Mouse (Mus musculus): Measurements from ENCODE around the gene Bcorl1.

The Bcorl1 gene

DNA sequence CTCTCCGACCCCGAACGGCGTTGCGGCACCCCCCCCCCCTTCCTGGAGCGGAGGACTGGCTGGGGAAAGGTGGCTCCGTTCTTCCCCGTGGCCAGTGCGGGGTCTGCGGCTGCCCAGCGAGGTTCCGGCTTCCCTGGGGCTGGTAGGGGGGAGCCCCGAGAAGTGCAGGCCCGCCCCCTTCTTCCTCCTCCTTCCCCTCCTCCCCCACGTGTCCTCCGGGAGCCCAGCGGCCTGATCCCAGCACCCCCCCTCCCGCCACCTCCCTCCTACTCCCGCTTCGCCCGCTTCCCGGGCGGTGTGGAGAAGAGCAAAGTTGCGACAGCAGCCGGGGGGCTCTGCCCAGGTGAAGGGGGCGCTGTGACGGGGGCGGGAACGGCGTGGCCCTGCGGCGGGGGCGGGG, at the start of gene Bcorl1:
Gene Bcorl1, plus strand, starts transcription at position 218 of the 400 bp plus-strand sequence.
- CTCF ChIA-PET, result no interaction called here

DNA sequence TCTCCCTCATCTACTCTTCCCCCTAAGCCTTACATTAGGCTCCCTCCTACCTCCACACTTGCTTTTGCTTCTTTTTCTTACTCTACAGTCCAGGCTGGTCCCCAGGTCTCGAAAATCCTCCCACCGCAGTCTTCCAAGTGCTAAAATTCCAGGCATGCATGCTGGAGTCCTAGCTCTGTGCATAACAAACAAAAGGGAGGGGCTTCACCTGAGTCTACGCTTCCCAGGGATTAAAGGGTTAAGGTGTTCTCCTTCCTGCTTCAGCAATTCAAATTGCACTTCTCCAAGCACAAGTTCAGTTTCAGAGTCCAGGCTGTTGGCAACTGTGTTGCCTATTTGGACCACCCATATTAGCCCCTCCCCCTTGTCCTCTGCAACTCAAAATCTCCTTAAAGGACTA, 49.7 kb upstream of the Bcorl1 start:
- CTCF ChIA-PET, result no interaction called here

DNA sequence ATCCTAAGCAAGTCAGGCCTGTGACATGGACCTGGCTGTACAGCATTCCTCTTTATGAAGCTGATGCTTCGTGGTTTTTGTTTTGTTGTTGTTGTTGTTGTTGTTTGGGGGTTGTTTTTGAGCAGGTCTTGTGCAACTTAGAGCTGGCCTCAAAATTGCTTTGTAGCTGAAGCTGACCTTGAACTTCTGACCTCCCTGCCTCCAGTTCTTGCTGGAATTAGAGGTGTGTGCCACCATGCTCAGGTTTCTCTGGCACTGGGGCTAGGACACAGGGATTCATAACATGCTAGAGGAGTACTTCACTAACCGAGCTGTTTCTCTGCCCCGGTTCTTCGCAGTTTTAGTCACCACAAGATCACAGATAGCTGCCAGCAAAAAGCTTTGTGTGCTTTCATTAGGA, 35.8 kb upstream of the Bcorl1 start:
- CTCF ChIA-PET, result no interaction called here

DNA sequence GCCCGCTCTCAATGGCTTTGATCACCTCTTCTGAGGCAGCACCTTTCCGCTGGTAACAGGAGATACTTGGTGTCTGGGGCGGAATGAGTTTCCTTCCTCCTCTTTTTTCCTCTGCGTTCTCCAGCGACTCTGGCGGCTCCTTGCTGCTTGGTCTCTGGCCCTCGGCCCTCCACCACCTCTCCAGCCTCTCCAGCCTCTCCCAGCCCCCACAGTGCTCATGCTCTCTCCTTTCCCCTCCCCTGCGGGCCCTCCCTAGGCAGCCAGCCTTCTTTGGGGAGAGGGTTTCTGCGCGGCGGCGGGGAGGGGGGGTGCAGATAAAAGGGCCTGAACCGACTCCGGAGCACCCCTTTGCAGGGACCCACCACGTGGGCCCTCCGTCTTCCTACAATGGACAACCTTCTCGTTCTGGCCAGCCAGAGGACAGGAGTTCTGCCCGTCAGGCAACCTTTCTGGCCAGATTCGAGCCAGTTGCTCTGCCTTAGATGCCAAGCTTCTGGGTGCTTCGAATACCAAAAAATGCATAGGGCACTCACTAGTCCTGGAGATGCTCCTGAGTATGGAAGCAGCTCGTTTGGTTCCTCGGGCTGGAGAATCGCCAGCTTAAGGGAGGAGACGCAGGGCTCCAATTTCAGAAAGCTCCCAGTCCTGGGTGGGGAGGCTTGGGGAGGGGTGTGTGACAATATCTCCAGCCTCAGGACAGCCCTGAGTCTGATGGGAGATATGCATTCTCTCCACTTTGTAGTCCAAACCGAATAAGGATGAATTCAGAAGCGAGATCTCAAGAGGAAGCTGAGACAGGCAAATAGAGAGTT, 30.2 kb upstream of the Bcorl1 start:
- CTCF ChIA-PET, result interaction anchor here (0.5 kb wide), 1 partner anchor 397 kb away, joined by 5 read pairs; no protein-coding TSS in a partner anchor

DNA sequence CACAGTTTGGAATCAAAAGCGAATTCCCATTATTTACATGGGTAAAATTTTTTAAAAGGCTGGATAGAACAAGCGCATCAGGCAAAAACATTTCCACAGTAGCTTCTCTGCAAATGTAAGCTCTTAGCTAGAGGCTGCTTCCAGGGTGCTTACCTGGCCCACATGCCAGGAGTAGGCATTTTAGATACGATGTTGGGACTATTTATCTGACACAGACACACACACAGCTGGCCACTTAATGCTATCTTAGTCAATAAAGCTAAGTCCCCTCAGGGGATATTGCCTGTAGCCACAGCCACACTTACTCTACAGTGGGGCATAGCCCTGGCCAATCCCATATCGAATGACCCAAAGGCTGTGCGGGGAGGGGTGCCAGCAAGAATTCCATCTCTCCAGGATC, 29.4 kb upstream of the Bcorl1 start:
- CTCF ChIA-PET, result no interaction called here

DNA sequence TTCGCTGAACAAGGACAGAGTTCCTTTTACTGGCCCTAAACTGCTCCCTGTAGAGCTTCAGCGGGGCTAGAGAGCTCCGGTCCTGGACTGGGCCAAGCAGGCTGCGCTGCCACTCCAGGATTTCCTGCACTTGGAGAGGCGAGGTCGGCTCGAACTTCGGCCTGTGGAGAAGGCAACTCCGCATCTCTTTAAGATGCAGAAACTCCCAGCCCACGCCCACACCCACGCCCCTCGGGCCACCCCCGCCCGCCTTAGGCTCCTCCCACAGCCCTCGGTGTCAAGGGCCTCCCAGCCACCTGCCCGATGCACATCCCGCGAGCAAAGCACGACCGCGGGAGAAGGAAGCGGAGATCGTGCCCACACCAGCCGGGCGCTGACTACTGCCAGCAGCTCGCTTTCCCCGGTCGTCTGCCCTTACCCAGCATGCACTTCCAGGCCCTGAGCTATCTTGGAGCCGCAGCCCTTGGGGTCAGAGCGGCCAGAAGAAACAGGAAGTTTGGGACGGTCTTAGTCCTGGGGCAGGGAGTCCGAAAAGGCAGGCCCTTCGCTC, 26.6 kb upstream of the Bcorl1 start:
- CTCF ChIA-PET, result no interaction called here

DNA sequence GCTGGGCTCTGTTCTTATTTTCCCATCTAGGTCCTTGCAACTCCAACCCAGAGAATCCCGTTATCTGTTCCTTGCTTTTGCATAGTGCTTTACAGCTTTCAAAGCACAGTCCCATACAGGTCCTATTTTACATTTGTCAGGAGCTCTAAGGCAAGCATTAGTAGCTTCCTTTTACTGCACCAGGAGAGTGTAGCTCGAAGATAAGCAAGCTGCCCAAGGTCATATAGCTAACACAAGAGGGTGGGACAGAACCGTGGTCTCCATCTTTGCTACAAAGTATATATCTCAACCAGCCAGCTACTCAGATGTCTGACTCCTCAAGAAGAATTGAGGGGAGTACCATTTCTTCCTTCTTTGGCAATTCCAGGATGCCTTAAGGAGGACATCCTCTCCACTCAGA, 23.7 kb upstream of the Bcorl1 start:
- CTCF ChIA-PET, result no interaction called here

DNA sequence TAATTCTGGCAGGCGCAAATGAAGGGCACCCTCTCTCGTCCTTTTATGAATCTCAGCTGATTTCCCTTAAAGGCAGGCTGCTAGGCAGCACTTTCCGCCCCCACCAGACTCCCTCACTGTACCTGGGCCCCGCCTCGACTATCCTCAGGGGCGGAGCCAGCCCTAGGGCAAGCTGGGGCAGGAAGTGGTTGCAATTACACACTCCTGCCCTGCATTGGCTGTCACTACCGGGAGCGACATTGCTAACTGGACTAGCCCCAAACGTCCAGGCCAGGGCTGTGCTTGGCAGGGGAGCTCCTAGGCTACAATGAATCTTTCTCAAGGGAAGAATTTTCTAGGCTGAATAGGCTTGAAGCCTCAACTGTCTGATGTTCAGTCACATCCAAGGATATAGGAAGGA, 23.0 kb upstream of the Bcorl1 start:
- CTCF ChIA-PET, result no interaction called here

DNA sequence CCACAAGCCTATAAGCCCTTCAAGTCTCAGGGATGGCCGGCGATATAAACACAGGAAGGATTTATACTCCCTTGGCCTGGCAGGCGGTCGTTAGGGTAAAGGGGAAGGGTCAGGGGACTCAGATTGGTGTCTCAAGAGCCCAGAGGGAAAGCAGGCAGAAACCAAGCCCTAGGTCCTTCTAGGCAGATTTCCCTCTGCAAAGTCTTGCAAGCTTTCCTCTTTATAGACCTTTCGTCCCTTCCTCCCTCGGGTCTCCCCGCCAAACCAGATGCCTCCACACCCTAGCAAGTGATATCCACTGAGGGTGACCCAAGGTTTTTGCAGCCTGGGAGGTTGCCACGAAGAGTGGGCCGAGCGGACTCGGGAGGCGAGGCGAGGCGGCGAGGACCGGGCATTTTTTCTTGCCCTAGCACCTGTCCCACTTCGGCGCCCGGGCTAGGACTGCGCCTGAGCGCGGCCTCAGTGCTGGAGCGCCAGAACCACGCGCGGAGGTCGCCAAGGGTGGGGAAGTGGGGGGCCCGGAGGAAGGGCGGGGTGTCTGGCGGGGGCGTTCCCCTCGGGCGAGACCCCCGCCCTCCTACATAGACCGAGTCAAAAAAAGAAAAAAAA, 613 bp upstream of the Bcorl1 start:
- CTCF ChIA-PET, result no interaction called here

DNA sequence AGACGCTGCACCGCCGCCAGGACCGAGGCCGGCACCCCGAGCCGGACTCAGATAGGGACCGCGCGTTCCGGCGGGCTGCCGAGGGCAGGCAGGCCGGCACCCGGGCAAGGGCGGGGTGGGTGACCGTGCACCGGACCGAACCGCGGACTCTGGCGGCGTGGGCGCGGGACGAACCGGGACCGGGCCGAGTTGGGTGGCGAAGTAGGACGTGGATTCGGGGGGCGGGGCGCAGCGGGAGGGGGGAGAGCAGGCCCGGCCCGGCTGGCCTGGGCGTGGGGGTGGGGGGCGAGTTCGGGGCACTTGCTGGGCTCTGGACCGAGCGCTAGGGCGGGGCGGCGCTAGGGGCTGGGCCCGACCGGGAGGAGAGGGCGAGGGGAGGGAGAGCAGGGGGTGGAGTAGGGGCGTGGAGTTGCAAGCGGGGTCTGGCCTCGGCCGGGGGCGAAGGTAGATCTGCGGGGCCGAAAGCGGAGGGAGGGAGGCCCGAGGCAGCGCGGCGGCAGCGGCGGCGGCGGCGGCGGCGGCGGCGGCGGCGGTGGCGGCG, 533 bp downstream of the Bcorl1 start:
- CTCF ChIA-PET, result no interaction called here

DNA sequence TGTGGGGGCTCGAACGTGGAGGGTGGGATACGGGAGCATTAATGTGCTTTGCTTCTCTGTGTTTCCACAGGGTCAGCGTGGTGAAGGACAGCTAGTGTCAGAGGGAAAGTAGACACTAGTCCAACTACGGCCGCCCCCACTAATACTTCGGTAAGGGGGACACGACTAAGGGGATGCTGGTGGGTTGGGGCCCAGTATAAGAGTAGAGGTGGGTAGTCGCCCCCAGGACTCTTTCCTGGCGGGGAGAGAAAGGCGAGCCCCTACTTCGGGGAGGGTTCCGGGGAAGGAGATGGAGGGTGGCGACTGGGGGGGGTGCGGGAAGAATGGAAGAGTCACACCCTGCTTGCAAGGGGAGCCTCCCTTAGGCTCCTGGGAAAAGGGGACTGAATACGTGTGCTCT, 1.6 kb downstream of the Bcorl1 start:
- CTCF ChIA-PET, result interaction anchor here (0.5 kb wide), 1 partner anchor 13 kb away, joined by 11 read pairs; no protein-coding TSS in a partner anchor

DNA sequence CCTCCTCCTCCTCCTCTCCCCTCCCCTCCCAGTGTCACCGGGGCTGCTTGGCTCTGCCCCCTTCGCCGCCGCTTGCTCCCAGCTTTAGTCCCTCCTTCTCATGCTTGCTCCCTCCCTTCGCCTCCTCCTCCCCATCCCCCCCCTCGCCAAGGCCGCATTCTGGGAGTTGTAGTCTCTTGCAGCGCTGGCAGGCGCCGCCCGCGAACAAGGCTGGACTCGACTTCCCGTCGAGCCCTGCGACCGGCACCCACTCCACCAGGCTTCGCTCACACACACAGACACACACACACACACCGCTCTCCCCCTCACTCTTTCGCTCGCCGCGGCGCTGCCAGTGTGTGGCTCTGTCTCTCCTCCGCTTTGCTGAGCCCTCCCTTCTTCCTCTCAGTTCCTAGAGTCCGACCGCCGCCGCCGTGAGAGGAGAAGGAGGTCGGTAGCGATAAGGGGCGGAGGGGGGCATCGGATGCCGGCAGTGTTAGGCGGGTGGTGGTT, 2.3 kb downstream of the Bcorl1 start:
- CTCF ChIA-PET, result no interaction called here

DNA sequence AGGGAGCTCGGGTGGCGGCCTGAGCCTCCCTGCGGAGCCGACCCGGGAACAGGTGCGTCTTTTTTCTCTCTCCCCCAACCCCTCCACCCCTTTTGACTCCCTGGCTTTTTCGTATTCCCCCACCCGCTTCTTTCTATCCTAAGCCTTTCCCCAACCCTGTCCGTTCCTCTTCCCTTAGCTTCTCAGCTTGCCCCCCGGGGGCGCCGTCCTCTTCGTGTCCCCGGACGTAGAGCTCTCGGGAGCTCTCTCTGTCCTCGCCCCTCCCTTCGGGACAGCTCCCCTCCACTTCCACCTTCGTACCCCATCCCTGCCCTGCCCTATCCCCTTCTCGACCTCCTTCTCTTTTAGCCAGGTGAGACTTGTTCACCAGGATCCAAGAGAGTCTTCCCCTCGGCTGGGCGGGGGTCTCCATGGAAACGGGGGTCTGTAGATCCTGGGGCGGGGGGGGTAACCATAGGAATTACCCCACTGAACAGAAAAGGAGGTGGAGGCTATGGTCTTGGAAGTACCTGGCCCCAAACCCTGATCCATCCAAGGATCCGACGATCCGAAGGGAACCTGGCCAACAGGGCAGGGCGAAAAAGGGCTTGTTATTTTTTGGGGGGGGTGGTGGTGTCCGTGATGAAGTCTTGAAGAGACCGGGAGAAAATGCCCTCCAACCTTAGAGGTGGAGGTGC, 2.9 kb downstream of the Bcorl1 start:
- CTCF ChIA-PET, result no interaction called here

DNA sequence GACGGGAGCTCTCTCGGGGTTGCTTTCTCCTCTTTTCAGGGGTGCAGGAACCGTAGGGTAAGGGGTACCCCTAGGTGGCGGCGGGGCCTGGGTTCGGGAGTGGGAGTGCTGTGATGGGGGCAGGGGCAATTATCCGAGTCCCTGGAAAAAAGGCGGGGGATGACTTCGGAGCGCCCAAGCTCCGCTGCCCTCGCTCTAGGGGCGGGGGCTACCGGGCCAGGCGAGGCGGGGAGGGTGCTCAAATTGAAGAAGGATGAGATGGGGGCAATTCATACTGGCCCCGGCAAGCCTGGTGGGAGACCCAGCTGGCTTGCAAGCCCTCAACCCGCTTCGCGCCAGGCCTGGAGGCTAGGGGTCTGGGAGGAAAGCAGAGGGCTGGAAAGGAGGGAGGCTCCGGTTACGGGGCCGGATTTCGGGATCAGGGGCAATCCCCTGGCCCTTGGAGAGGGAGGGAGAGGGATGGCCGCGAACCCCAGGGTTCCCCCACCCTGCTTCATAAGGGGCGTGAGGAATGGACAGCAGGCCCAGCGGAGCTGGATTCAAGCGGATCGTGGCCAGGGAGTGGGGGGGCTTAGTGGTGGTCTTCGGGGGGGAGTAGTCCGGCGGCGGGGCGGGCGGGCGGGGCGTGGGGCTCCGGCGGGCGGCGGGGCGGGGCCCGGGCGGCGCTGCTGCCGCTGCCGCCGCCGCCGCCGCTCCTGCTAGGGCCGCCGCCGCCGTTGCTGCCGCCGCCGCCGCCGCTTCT, 3.7 kb downstream of the Bcorl1 start:
- CTCF ChIA-PET, result no interaction called here

DNA sequence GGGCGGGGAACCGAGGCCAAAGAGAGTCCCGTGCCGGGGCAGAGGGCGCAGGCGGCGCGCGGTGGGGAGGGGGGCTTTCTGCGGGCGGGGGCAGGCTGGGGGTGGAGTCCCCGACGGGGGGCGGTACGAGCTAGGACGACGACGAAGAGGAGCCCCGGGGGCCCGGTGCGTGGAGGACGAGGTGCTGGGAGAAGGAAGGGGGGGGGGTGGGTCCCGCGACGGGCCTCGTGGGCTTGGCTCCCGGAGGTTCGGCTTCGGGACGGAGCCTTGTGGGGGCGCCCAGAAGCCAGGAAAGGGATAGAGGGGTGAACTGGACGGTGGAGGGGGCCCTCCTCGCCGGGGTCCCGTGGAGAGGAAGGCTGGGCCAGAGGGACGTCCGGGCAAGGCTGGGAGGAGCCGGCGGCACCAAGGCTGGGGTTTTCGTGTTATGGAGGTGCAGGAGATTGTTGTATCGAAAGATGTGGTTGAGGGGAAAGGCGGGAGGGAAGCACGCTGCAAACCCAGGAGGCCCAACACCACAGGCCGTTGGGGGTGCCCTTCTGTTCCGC, 4.3 kb downstream of the Bcorl1 start:
- CTCF ChIA-PET, result no interaction called here

DNA sequence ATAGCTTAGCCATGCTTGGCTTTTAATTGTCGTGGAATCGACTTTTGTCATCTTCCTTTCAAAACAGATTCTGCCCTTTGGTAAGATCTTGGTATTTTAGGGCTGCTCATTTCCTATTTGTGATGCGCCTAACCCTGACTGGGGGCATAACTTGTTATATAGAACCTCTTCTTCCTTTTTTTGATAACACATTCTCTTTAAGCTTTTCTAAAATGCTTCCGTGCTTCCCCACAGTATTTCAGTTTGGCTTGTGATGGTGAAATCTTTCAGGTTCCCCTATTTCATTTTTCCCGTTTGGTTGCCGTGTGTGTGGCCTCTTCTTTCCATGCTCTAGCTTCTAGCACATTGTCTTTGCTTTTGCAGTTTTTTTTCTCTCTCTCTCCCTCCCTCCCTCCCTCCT, 14.2 kb downstream of the Bcorl1 start:
- CTCF ChIA-PET, result no interaction called here

DNA sequence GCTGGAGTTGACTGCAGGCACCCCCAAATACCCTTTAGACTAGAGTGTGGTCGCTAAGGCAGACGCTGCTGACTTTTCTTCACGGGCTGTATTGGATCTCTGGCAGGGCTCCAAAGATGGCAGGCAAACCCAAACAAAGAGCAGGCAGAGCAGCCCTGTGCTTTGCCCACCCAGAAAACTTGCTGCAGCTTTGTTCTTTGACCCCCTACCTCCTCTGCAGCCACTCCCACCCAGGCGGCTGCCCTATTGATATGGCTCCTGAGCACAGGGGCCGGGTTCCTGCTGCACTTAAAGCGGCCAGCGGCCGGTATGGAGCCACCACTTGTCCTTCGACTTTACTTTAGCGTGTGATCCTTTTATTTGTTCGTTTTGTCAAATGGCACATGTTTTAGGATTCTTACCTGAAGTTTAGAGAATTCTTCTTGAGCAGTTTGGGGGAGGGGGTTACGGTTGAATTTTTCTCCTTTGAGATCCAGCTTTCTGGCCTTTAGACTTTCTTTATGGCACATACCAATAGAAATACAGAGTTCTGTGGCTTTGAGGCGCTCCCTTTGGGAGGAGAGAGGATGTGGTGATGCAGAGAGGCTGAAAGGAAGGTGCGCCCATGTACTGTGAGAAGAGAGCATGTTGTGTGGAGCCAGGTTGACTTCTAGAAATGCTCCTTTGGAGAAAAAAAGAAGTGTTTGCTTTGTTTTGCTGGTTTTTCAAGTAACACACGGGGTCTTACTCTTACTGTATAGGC, 24.8 kb downstream of the Bcorl1 start:
- CTCF ChIA-PET, result no interaction called here

DNA sequence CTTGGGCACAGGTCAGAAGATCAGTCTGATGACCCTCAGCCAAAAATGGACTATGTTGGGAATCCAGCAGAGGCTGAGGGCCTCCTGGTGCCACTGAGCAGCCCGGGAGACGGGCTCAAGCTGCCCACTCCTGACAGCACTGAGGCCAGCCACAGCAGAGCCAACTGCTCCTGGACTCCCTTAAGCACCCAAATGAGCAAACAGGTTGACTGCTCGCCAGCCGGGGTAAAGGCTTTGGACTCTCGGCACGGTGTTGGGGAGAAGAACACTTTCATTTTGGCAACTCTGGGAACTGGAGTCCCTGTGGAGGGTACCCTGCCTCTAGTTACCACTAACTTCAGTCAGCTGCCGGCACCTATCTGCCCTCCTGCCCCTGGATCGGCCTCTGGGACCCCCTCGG, 26.7 kb downstream of the Bcorl1 start:
- CTCF ChIA-PET, result no interaction called here

DNA sequence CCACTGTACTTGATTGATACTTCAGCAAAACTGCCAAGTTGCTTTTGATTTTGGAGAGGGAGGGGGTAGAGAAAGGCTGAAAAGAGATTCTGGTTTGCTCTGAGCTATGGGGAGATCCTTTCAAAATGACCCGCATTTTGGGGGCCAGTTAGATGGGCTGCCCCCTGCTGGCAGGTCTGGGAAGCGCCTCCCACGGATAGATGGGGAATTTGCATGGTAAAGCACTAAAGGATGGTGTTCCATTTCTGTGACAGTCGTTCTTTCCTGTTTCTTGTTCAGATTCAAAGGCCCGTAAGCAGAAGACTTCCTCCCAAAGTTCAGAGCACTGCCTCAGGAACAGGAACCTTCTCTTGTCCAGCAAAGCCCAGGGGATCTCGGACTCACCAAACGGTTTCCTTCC, 42.5 kb downstream of the Bcorl1 start:
- CTCF ChIA-PET, result no interaction called here

DNA sequence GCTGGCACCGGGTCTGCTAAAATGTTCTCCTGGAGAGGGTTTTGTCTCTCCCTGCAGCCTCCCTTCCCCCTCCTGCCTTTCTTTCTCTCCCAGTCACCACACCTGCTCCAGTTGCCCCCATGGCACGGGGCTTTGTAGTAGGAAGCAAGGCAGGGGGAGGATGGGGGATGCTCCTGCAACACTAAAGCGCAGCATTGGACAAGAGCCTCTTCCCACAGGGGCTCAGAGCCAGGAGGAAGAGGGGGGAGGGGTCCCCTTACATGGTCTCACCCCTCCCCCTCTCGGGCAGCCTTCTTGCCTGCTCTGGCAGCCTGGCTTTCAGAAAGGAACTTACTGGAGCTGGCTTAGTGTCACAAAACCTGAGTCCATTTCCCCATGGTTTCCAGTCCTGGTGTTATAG, 44.8 kb downstream of the Bcorl1 start:
- CTCF ChIA-PET, result no interaction called here

DNA sequence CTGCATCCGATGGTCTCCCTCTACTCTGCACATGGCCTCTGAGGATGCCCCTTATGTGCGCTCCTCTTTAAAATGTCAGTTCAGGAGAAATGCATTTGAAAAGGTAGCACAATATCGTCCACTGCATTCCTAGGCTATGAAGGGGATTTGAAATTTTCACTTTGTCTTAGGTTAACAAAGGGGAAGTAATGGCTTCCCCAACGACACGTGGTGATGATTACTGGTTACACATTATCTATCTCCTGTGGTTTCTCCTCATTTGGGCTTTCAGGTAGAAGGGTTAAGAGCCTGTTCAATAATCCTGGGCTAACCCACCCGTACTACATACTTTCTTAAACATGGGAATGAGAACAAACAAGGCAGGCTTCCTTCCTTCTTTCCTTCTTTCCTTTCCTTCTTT, 48.2 kb downstream of the Bcorl1 start:
- CTCF ChIA-PET, result interaction anchor here (0.7 kb wide), 1 partner anchor 26 kb away, joined by 3 read pairs; no protein-coding TSS in a partner anchor

Measured in spleen, embryonic (tissue).